Mouse (Mus musculus) thymus, adult 2 months (tissue): Measurements from ENCODE around the gene Prpsap2. TPM values are rescaled to one million over a fixed set of nuclear protein-coding genes. Genes with fewer than 3 reads are reported as not detected.
"Not testable (repeated sequence)": the region's sequence is repeated elsewhere in the genome, so short reads cannot be mapped to it uniquely, and the experiment has no call there.

Experiments
- DNase-seq: peaks from one replicate; pipeline ENCODE4 v3.0.0; 2021
- H3K27ac ChIP-seq: fragments of 200-500 bp; 2 replicates; pipeline ENCODE4 v1.5.1; 2012; ENCODE audit warnings: low read length, control low read depth; ENCODE audit not compliant: control insufficient read depth, insufficient read depth
- H3K27me3 ChIP-seq: fragments of 200-500 bp; 2 replicates; pipeline ENCODE4 v1.6.1; 2012; ENCODE audit warnings: mild to moderate bottlenecking, low read length, moderate library complexity, mixed read lengths; ENCODE audit not compliant: control insufficient read depth, insufficient read depth
- H3K36me3 ChIP-seq: fragments of 200-500 bp; 2 replicates; pipeline ENCODE4 v1.6.1; 2012; ENCODE audit warnings: mild to moderate bottlenecking, low read length, moderate library complexity; ENCODE audit not compliant: control insufficient read depth, insufficient read depth
- H3K4me1 ChIP-seq: fragments of 200-500 bp; replicated peaks from 2 replicates; pipeline ENCODE4 v1.6.1; 2012; ENCODE audit warnings: low read length; ENCODE audit not compliant: control insufficient read depth, insufficient read depth
- H3K4me3 ChIP-seq: fragments of 200-500 bp; 2 replicates; pipeline ENCODE4 v1.5.1; 2012; ENCODE audit warnings: mild to moderate bottlenecking, low read length, control low read depth, moderate library complexity; ENCODE audit not compliant: control insufficient read depth, insufficient read depth
- CTCF ChIP-seq: fragments of 200-500 bp; IDR thresholded peaks from 2 replicates; pipeline ENCODE4 v1.5.1; 2012; ENCODE audit warnings: mild to moderate bottlenecking, control low read depth, low read length, moderate library complexity, borderline replicate concordance; ENCODE audit not compliant: control insufficient read depth, poor library complexity, insufficient read depth; ENCODE audit errors: extremely low read depth
- POLR2A ChIP-seq: fragments of 200-500 bp; IDR thresholded peaks from 2 replicates; pipeline ENCODE4 v1.6.1; 2012; ENCODE audit warnings: mild to moderate bottlenecking, low read length, control low read depth, moderate library complexity; ENCODE audit not compliant: control insufficient read depth, poor library complexity, insufficient read depth; ENCODE audit errors: extremely low read depth
- WGBS: fragments of 180-500 bp; shearing (Covaris S2); methylation state at CpG from one replicate; pipeline ENCODE4 v1.1.7; 2018; 5-methylcytosine and 5-hydroxymethylcytosine counted together
- polyA plus RNA-seq: library from polyadenylated mRNA; depleted of rRNA; stranded (reverse); fragments of >200 nt; gene quantifications from 2 replicates; pipeline ENCODE4 v1.2.3, GENCODE M21; 2012; rRNA removed

Prpsap2 gene
- 22.0 and 25.4 TPM in 2 replicates for polyA plus RNA-seq

DNA sequence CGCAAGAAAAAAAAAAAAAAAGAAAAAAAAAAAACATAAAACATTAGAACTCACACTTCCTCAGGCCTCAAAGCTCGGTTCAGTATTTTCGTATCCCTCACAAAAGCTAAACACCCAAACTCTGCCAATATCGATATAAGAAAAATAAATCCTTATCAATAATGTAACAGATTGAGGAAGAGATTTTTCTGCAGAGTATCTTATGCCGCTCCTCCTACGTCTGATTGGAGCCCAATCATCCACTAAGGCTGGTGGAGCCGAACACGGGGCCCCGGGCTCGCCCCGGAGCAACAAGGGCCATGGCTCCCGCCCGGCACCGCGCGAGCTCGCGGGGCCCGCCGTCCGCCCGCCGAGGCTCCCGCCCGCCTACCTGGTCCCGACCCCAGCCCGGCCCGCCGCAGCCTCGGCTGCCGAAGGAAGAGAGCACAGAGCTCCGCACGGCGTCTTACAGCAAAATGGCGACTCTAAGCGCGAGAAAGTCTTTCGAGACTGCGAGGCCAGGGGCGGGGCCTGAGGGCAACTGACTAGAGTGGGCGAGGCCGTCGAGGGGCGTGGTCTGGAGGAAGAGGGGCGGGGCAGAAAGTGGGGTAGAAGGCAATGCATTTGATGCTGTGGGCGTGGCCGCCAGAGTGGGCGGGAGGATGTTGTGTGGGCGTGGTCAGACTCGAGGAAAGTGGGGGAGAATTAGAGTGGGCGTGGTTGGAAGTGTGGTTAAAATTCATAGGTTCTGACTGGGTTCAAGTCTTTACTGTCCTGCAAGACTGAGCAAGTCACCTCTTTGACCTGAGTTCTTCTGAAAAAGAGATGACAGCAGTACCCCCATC is at the start of gene Prpsap2:
Gene Prpsap2 (minus strand): TSS at position 505 of the 824 bp plus-strand sequence.
- Histone ChIP-seq H3K4me3 (peak within 1 kb of the TSS; percentile 52), H3K4me1 (peaks cover 4% of the 10 kb centered on the region), H3K27ac (peak within 1 kb of the TSS; percentile 49; the same call in 1 of the 2 replicates), H3K36me3 (no peaks in the 10 kb centered on the region), H3K27me3 (no peaks in the 10 kb centered on the region)
- TF ChIP-seq POLR2A (peak; percentile 90), CTCF (peak; percentile 57; the same call in 1 of the 2 replicates)
- DNase-seq, result peak; percentile 100
- under 1% methylated on average over 51 of the region's 51 CpGs for WGBS

DNA sequence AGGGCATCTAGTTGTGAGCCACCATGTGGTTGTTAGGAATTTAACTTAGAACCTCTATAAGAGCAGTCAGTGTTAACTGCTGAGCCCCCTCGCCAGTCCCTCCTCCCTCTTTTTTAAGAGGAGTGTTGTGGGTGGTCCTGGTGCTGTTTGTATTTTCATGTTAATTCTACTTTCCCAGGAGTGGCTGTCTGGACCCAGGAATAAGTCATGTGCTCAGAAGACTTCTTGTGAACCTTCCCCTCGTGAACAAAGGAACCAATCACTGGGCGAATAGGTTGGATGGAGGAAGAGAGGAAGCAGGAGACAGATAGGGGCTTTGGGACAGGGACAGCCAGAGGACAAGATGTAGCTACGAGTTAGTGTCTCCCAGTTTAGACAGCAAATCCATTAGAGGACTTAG is 47.9 kb upstream of the Prpsap2 start:
- Histone ChIP-seq H3K27me3 (no peaks in the 10 kb centered on the region), H3K27ac (no peak overlapping the region), H3K4me3 (no peak overlapping the region), H3K36me3 (peaks cover 23% of the 10 kb centered on the region), H3K4me1 (no peaks in the 10 kb centered on the region)
- no peak for DNase-seq
- TF ChIP-seq POLR2A (no peak), CTCF (no peak)
- WGBS, result 93% methylated on average over 4 of the region's 4 CpGs

DNA sequence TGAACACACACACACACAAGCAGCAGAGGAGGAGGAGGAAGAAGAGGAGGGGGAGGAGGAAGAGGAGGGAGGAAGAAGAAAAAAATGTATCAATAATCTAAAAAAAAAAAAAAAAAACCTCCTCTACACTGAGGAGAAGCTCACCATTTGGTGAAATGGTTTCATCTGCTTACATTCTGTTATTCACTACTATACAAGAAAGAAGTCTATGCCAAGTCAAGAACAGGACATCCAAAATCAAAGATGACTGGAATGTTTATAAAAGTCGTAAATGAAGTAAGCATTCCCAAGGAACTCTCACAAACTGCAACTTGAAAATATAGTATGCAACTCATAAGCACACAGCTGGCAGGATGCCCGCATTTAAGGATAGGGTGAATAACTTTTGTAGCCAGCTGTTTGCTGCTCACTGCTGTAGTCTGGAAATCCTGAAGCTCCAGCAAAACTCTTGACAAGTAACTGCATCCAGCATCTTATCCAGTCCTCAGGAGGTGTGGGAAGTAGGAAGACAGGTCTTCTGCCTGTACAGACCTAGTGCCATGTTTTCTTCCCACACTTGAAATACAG is 46.7 kb upstream of the Prpsap2 start:
- H3K27ac ChIP-seq, result no peak overlapping the region
- H3K27me3 ChIP-seq, result no peaks in the 10 kb centered on the region
- H3K36me3 ChIP-seq, result peaks cover 19% of the 10 kb centered on the region
- H3K4me1 ChIP-seq, result no peaks in the 10 kb centered on the region
- no peak overlapping the region for H3K4me3 ChIP-seq
- TF ChIP-seq CTCF (no peak), POLR2A (no peak)
- WGBS, result 100% methylated on average over 2 of the region's 2 CpGs
- no peak for DNase-seq

DNA sequence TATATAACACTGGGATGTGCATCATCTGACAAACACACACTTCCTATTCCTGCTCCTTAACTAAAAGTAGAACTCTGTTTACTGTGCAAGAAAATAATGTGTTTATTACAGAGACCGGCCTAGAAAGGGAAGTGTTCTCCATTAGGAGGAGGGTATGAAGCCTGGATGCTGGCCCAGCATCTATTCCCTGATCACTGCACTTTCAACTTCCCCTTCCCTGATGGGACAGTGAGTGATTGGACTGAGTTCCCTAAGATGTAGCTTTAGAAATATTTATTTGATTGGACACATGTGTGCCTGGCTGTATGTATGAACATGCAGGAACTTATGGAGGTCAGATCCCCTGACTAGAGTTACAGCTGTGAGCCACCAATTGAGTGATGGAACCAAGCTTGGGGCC is 31.6 kb upstream of the Prpsap2 start:
- Histone ChIP-seq H3K4me3 (no peak overlapping the region), H3K36me3 (peaks cover 8% of the 10 kb centered on the region; the same call in 1 of the 2 replicates), H3K27me3 (no peaks in the 10 kb centered on the region), H3K27ac (no peak overlapping the region), H3K4me1 (no peaks in the 10 kb centered on the region)
- no peak for DNase-seq
- TF ChIP-seq POLR2A, result no peak
- no peak for TF ChIP-seq CTCF
- 100% methylated on average over 1 of the region's 1 CpGs for WGBS

DNA sequence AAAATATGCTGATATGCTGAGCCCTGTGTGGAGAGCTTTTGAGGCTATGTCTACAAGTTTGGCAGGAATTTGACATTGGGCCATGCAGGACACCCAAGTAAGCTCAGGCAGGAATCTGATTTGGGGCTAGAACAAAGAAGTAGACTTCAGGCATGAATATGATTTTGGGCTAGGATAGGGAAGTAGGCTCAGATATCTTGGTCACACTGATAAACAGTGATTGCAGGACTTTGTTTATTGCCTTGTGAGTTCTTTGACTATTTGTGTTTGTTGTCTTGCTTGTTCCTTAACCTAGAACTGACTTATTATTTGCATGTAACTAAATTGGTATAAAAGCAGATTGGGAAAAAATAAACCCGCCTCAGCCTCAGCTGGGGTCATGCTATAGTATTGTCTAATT is 26.7 kb upstream of the Prpsap2 start:
- WGBS, result 100% methylated on average over 1 of the region's 1 CpGs
- Histone ChIP-seq H3K27me3 (no peaks in the 10 kb centered on the region), H3K4me3 (no peak overlapping the region), H3K36me3 (peaks cover 21% of the 10 kb centered on the region), H3K4me1 (no peaks in the 10 kb centered on the region), H3K27ac (no peak overlapping the region)
- TF ChIP-seq CTCF, result no peak
- TF ChIP-seq POLR2A, result no peak
- no peak for DNase-seq

DNA sequence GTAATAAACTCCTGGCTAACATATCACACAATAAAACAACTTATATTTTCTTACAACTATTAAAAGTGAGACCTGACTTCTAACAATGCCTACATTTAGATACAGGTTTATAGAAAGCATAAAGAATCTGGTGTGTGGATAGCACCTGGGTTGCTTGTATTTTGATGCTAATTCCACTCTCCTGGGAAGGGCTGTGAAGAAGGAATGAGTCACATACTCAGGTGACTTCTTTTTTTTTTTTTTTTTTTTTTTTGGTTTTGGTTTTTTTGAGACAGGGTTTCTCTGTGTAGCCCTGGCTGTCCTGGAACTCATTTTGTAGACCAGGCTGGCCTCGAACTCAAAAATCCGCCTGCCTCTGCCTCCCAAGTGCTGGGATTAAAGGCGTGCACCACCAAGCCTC is 20.6 kb upstream of the Prpsap2 start:
- H3K4me1 ChIP-seq, H3K27ac ChIP-seq, H3K4me3 ChIP-seq, DNase-seq, H3K27me3 ChIP-seq: not testable (repeated sequence)
- peaks cover 41% of the 10 kb centered on the region for H3K36me3 ChIP-seq
- 97% methylated on average over 3 of the region's 3 CpGs for WGBS
